Mouse (Mus musculus): ENCODE data around the gene Dtx2.

The Dtx2 gene

GRCm38 (mm10) chr5:136027612-136028311, 33.2 kb downstream of the Dtx2 start:
- DNase-seq (ENCODE audit: low read depth, low spot score): no peak

GRCm38 (mm10) chr5:136034868-136035267, 40.3 kb downstream of the Dtx2 start:
- no peak for DNase-seq (ENCODE audit: low read depth, low spot score)

- DNase-seq (ENCODE audit: low read depth, low spot score): no peak
Observed at GRCm38 (mm10) chr5:136035285-136035684, 40.7 kb downstream of the Dtx2 start.

GRCm38 (mm10) chr5:136036667-136037066, 42.1 kb downstream of the Dtx2 start:
- DNase-seq (ENCODE audit: low read depth, low spot score): no peak

- no peak for DNase-seq (ENCODE audit: low read depth, low spot score)
Observed at GRCm38 (mm10) chr5:136038258-136039214, 43.9 kb downstream of the Dtx2 start, which contains the start of gene Upk3b. Gene Upk3b, plus strand, starts transcription at chr5:136038496.

- DNase-seq (ENCODE audit: low read depth, low spot score): no peak
Observed at GRCm38 (mm10) chr5:136040210-136040609, 45.6 kb downstream of the Dtx2 start.

GRCm38 (mm10) chr5:136041260-136041659, 46.7 kb downstream of the Dtx2 start:
- DNase-seq (ENCODE audit: low read depth, low spot score): peak; percentile 27

- no peak for DNase-seq (ENCODE audit: low read depth, low spot score)
Observed at GRCm38 (mm10) chr5:136041666-136042065, 47.1 kb downstream of the Dtx2 start.

GRCm38 (mm10) chr5:136044865-136045264, 50.3 kb downstream of the Dtx2 start:
- DNase-seq (ENCODE audit: low read depth, low spot score): peak; percentile 18

GRCm38 (mm10) chr5:136045408-136045807, 50.8 kb downstream of the Dtx2 start:
- DNase-seq (ENCODE audit: low read depth, low spot score): peak; percentile 55

GRCm38 (mm10) chr5:136045987-136046386, 51.4 kb downstream of the Dtx2 start:
- DNase-seq (ENCODE audit: low read depth, low spot score): peak; percentile 90

- peak; percentile 53 for DNase-seq (ENCODE audit: low read depth, low spot score)
Observed at GRCm38 (mm10) chr5:136048541-136048940, 53.9 kb downstream of the Dtx2 start.

- DNase-seq (ENCODE audit: low read depth, low spot score): peak; percentile 82
Observed at GRCm38 (mm10) chr5:136049926-136050325, 55.3 kb downstream of the Dtx2 start.

GRCm38 (mm10) chr5:136051231-136052085, 56.9 kb downstream of the Dtx2 start:
- peak; percentile 98 for DNase-seq (ENCODE audit: low read depth, low spot score)

GRCm38 (mm10) chr5:136052861-136053655, 58.5 kb downstream of the Dtx2 start:
- peak; percentile 64 for DNase-seq (ENCODE audit: low read depth, low spot score)

- DNase-seq (ENCODE audit: low read depth, low spot score): peak; percentile 33
Observed at GRCm38 (mm10) chr5:136054301-136055077, 59.9 kb downstream of the Dtx2 start, which contains the start of gene Upk3bl. Gene Upk3bl, plus strand, starts transcription at chr5:136054492.

GRCm38 (mm10) chr5:136056062-136056461, 61.5 kb downstream of the Dtx2 start:
- DNase-seq (ENCODE audit: low read depth, low spot score): peak; percentile 27

- no peak for DNase-seq (ENCODE audit: low read depth, low spot score)
Observed at GRCm38 (mm10) chr5:136057085-136057484, 62.5 kb downstream of the Dtx2 start.

- DNase-seq (ENCODE audit: low read depth, low spot score): peak; percentile 83
Observed at GRCm38 (mm10) chr5:136061567-136061966, 67.0 kb downstream of the Dtx2 start.

- no peak for DNase-seq (ENCODE audit: low read depth, low spot score)
Observed at GRCm38 (mm10) chr5:136063920-136064319, 69.3 kb downstream of the Dtx2 start.

Data from 3T3-L1 (cell line).